ENCODE assay signal across 9 mouse cellular contexts in genomic region chr2:132599127-132599526, GRCm38 (mm10). TPM values are rescaled to one million over a fixed set of nuclear protein-coding genes. Genes with fewer than 3 reads are reported as not detected.
DNase-seq lines count a peak whose midpoint lies in the region; TF ChIP-seq lines count a peak whose summit lies in the region.
"Had no signal": no experiment of that assay in that cellular context is flagged by ENCODE, and none has a peak within 500 bp of the region (broad histone marks: within the 10 kb centered on the region; RNA-seq: fewer than 3 reads in every experiment).

No protein-coding gene starts in this region.

- H3K4me1 ChIP-seq in lung, adult 2 months (ENCODE audit: control insufficient read depth, insufficient read depth, low read length) = peaks cover 2% of the 10 kb centered on the region

- WGBS in lung, adult 2 months = 73% methylated on average over 6 of the region's 6 CpGs

- no peak overlapping the region for H3K4me3 ChIP-seq in lung, adult 2 months (replicated peaks; ENCODE audit: extremely low read depth, low read depth, low read length)
- H3K4me3 ChIP-seq: embryonic facial prominence, embryonic 12.5 days had no signal

- peak; percentile 49 for DNase-seq in gastrocnemius, adult 18-20 months (ENCODE audit: low spot score)
- no peak for DNase-seq in gastrocnemius, postnatal 10 days
- DNase-seq in 3T3-L1 (ENCODE audit: low read depth, low spot score) = peak; percentile 86
- peak; percentile 94 for DNase-seq in fat pad, adult 2 months (ENCODE audit: extremely low read depth, low read depth, low spot score)
- DNase-seq in lung, adult 2 months = peak; percentile 30
- no peak for DNase-seq in thymus, postnatal 25 days
- DNase-seq in left cerebral cortex, adult 11 months (ENCODE audit: low spot score) = no peak
- no peak for DNase-seq in embryo, embryonic 10 days (ENCODE audit: low spot score)

- TF ChIP-seq POLR2A in lung, adult 2 months (IDR thresholded peaks at IDR 0.05; ENCODE audit: borderline replicate concordance, extremely low read depth, low read depth, low read length) = no peak

- TF ChIP-seq CTCF in lung, adult 2 months (IDR thresholded peaks at IDR 0.05; ENCODE audit: insufficient read depth, low read length) = no peak

RNA-seq across cellular contexts. Expression of gene Gpcpd1, which starts 11.6 kb away (rescaled TPM):
- 100 to 1,000 TPM; 220 to 252 TPM for total RNA-seq in gastrocnemius, adult 18-20 months (2021)
- total RNA-seq in gastrocnemius, postnatal 10 days (2021) = 10 to 100 TPM; 72.0 to 72.4 TPM
- polyA plus RNA-seq in lung, adult 2 months (2012; rRNA removed) = 7.2 and 12.4 TPM in 2 replicates

Comparison
In these comparisons a context has a peak if more than half of its experiments do, and no peak if none do; other contexts are left out.
1. DNase-seq: peak in gastrocnemius, adult 18-20 months (single experiment), 3T3-L1 (single experiment), fat pad, adult 2 months (single experiment) and lung, adult 2 months (single experiment); none in gastrocnemius, postnatal 10 days (single experiment), thymus, postnatal 25 days (single experiment), left cerebral cortex, adult 11 months (single experiment) and embryo, embryonic 10 days (single experiment).